Mouse (Mus musculus) bone marrow, adult 2 months (tissue): ENCODE data around the gene Gm7978. TPM values are rescaled to one million over a fixed set of nuclear protein-coding genes. Genes with fewer than 3 reads are reported as not detected.
"Not testable (repeated sequence)": the region's sequence is repeated elsewhere in the genome, so short reads cannot be mapped to it uniquely, and the experiment has no call there.

ENCODE experiments used
- H3K27ac ChIP-seq: fragments of 200-500 bp; 2 replicates; pipeline ENCODE4 v1.5.1; 2012; ENCODE audit warnings: low read depth, mild to moderate bottlenecking, control low read depth, inconsistent platforms, low read length; ENCODE audit not compliant: control insufficient read depth, poor library complexity, insufficient read depth
- H3K4me1 ChIP-seq: fragments of 200-500 bp; 2 replicates; pipeline ENCODE4 v1.6.1; 2011; ENCODE audit warnings: low read length; ENCODE audit not compliant: control insufficient read depth, insufficient read depth
- H3K4me3 ChIP-seq: fragments of 200-500 bp; replicated peaks from 2 replicates; pipeline ENCODE3; 2011; ENCODE audit warnings: mild to moderate bottlenecking, low read depth, low read length, control low read depth; ENCODE audit not compliant: control insufficient read depth
- WGBS: fragments of 180-500 bp; shearing (Covaris S2); methylation state at CpG from one replicate; pipeline ENCODE4 v1.1.7; 2018; 5-methylcytosine and 5-hydroxymethylcytosine counted together
- polyA plus RNA-seq: library from polyadenylated mRNA; stranded (reverse); fragments of >200 nt; gene quantifications from 2 replicates; pipeline ENCODE4 v1.2.4, GENCODE M21; 2011; ENCODE audit warnings: low replicate concordance; ENCODE audit not compliant: missing spikeins, insufficient read depth, insufficient read length

Gene Gm7978
- polyA plus RNA-seq: not detected in 2 replicates

GRCm38 (mm10) chr5:95736073-95736472, at the start of gene Gm7978:
TSS of gene Gm7978 (minus strand) at chr5:95736173.
- no CpG with 5 or more reads among the region's 1 CpGs for WGBS
- not testable (repeated sequence) for H3K4me3 ChIP-seq, H3K4me1 ChIP-seq

GRCm38 (mm10) chr5:95775690-95776089, 39.7 kb upstream of the Gm7978 start, which contains the start of gene E330014E10Rik:
TSS of gene E330014E10Rik (plus strand) at chr5:95775990.
- not testable (repeated sequence) for H3K4me3 ChIP-seq, H3K4me1 ChIP-seq, H3K27ac ChIP-seq
- no CpG with 5 or more reads among the region's 2 CpGs for WGBS

More at GRCm38 (mm10) chr5:95736073-95736472, at the start of gene Gm7978:
- not testable (repeated sequence) for H3K27ac ChIP-seq

- not testable (repeated sequence) for H3K4me1 ChIP-seq
- WGBS: no CpG with 5 or more reads among the region's 3 CpGs
Observed at GRCm38 (mm10) chr5:95741714-95742113, 5.7 kb upstream of the Gm7978 start, which contains the start of gene Gm7982. TSS of gene Gm7982 (plus strand) at chr5:95742014.

More at GRCm38 (mm10) chr5:95741714-95742113, 5.7 kb upstream of the Gm7978 start, which contains the start of gene Gm7982:
- not testable (repeated sequence) for H3K27ac ChIP-seq, H3K4me3 ChIP-seq

Other genes with a start within 250 kb of the Gm7978 start
- not detected in 2 replicates for gene Gm3286, start 225.4 kb downstream of the Gm7978 start, polyA plus RNA-seq
- gene Gm7971, start 141.3 kb downstream of the Gm7978 start, polyA plus RNA-seq: not detected in 2 replicates
- not detected in 2 replicates for gene Gm7982, start 5.8 kb upstream of the Gm7978 start, polyA plus RNA-seq
- gene E330014E10Rik, start 39.8 kb upstream of the Gm7978 start, polyA plus RNA-seq: not detected in 2 replicates
- not detected in 2 replicates for gene Cxcl13, start 220.8 kb upstream of the Gm7978 start, polyA plus RNA-seq